Mouse (Mus musculus): Measurements from ENCODE around the gene Cbr2. TPM values are rescaled to one million over a fixed set of nuclear protein-coding genes. Genes with fewer than 3 reads are reported as not detected.
"Not testable (repeated sequence)": the region's sequence is repeated elsewhere in the genome, so short reads cannot be mapped to it uniquely, and the experiment has no call there.

Cbr2 gene
- polyA plus RNA-seq, 1 experiment from 2014 or later: 0.92 TPM

DNA sequence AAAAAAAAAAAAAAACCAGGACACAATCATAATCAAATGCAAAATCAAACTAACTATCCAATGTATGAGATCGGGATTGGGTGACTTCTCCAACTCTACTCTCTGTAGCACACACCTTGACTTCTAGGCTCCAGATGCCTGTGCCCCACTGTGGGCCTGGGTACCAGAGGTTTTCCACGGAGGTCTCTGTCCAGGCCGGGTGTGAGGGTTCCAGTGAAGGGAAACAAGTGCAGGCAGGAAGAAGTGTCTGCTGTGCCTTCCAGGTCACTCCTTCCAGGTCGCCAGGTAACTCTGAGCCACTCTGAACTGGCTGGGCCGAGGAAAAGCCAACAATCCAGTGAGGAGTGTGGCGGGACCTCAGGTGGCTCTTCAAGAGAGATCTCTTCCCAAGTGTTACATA is 4.5 kb upstream of the Cbr2 start:
- Histone ChIP-seq H3K27ac (ENCODE audit: low read length) (no peak overlapping the region), H3K4me3 (replicated peaks; ENCODE audit: low read length) (no peak overlapping the region), H3K27me3 (replicated peaks; ENCODE audit: control insufficient read depth, insufficient read depth, low read length) (no peaks in the 10 kb centered on the region), H3K9me3 (ENCODE audit: control insufficient read depth, low read length) (no peaks in the 10 kb centered on the region), H3K9ac (replicated peaks; ENCODE audit: low read depth, low read length) (no peak overlapping the region), H3K4me2 (ENCODE audit: low read length) (no peak overlapping the region), H3K4me1 (replicated peaks; ENCODE audit: control insufficient read depth, insufficient read depth, low read length) (no peaks in the 10 kb centered on the region), H3K36me3 (ENCODE audit: control insufficient read depth, insufficient read depth) (no peaks in the 10 kb centered on the region)
- 72% methylated on average over 6 of the region's 6 CpGs for WGBS
- no peak for ATAC-seq

DNA sequence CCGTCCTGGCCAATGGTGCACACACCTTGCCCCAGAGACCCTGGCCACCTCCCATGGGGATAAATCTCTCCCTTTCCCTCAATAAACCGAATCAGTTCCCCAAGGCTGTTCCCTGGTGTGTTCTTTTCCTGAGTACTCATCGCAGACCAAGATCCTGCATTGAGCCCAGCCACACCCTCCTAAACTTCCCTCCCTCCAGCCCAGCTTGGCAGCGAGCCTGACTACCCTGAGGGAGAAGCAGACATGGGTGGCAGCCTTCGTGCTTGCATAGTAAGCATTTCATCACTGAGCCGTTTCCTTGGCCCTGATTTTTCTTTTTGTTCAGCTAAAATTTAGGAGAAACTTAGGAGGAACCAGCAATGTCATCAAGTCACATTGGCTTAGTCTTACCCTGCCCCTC is 1.6 kb upstream of the Cbr2 start:
- Histone ChIP-seq H3K36me3 (ENCODE audit: control insufficient read depth, insufficient read depth) (no peaks in the 10 kb centered on the region), H3K27me3 (replicated peaks; ENCODE audit: control insufficient read depth, insufficient read depth, low read length) (no peaks in the 10 kb centered on the region), H3K9me3 (ENCODE audit: control insufficient read depth, low read length) (no peaks in the 10 kb centered on the region), H3K27ac (ENCODE audit: low read length) (no peak overlapping the region), H3K4me1 (replicated peaks; ENCODE audit: control insufficient read depth, insufficient read depth, low read length) (no peaks in the 10 kb centered on the region; the same call in 1 of the 2 replicates), H3K9ac (replicated peaks; ENCODE audit: low read depth, low read length) (no peak overlapping the region), H3K4me2 (ENCODE audit: low read length) (no peak overlapping the region), H3K4me3 (replicated peaks; ENCODE audit: low read length) (no peak overlapping the region)
- 62% methylated on average over 6 of the region's 6 CpGs for WGBS
- no peak for ATAC-seq

DNA sequence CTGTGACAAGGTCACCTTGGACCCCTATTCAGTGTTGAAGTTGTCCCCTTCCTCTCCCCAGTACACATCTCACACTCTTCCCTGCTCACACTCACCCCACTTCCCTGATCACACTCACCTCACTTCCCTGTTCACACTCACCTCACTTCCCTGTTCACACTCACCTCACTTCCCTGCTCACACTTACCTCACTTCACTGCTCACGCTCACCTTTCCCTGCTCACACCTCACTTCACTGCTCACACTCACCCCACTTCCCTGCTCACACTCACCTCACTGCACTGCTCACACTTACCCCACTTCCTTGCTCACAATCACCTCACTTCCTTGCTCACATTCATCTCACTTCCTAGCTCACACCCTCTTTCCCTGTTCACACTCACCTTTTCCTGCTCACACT is 519 bp downstream of the Cbr2 start:
- Histone ChIP-seq H3K4me2 (ENCODE audit: low read length) (no peak overlapping the region), H3K4me1 (replicated peaks; ENCODE audit: control insufficient read depth, insufficient read depth, low read length) (peaks cover 5% of the 10 kb centered on the region), H3K4me3 (replicated peaks; ENCODE audit: low read length) (no peak overlapping the region), H3K36me3 (ENCODE audit: control insufficient read depth, insufficient read depth) (no peaks in the 10 kb centered on the region), H3K9ac (replicated peaks; ENCODE audit: low read depth, low read length) (no peak overlapping the region), H3K27ac (ENCODE audit: low read length) (no peak overlapping the region), H3K9me3 (ENCODE audit: control insufficient read depth, low read length) (no peaks in the 10 kb centered on the region), H3K27me3 (replicated peaks; ENCODE audit: control insufficient read depth, insufficient read depth, low read length) (no peaks in the 10 kb centered on the region)
- no peak for ATAC-seq
- 100% methylated on average over 1 of the region's 1 CpGs for WGBS

DNA sequence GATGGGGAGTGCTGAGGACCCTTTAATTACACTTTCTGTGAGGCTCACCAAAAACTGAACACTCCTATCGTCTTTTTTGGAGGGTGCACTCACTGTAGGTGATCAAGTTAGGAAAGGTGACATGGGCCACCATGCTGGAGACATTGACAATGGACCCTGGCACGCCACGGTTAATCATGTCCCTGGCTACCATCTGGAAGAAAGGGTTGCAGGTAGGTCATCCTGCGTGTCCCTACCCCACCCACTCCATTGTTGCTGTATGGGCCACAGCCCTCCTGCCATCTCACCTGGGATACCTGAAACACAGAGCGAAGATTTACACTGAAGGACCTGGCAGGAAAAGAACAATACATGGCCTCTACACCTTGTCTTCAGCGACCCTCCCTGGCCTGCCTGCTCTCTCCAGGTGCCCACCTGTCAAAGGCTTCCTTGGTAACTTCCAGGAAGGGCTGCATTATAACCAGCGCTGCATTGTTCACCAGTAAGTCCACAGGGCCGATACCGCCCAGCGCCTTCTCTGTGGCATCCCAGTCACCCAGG is 1.5 kb downstream of the Cbr2 start:
- no peaks in the 10 kb centered on the region for H3K27me3 ChIP-seq (replicated peaks; ENCODE audit: control insufficient read depth, insufficient read depth, low read length)
- WGBS: 87% methylated on average over 10 of the region's 10 CpGs
- H3K36me3 ChIP-seq (ENCODE audit: control insufficient read depth, insufficient read depth): no peaks in the 10 kb centered on the region
- H3K4me3 ChIP-seq (replicated peaks; ENCODE audit: low read length): no peak overlapping the region
- H3K9ac ChIP-seq (replicated peaks; ENCODE audit: low read depth, low read length): no peak overlapping the region
- no peaks in the 10 kb centered on the region for H3K9me3 ChIP-seq (ENCODE audit: control insufficient read depth, low read length)
- H3K27ac ChIP-seq (ENCODE audit: low read length): no peak overlapping the region
- no peak for ATAC-seq
- H3K4me1 ChIP-seq (replicated peaks; ENCODE audit: control insufficient read depth, insufficient read depth, low read length): peaks cover 6% of the 10 kb centered on the region
- H3K4me2 ChIP-seq (ENCODE audit: low read length): no peak overlapping the region

DNA sequence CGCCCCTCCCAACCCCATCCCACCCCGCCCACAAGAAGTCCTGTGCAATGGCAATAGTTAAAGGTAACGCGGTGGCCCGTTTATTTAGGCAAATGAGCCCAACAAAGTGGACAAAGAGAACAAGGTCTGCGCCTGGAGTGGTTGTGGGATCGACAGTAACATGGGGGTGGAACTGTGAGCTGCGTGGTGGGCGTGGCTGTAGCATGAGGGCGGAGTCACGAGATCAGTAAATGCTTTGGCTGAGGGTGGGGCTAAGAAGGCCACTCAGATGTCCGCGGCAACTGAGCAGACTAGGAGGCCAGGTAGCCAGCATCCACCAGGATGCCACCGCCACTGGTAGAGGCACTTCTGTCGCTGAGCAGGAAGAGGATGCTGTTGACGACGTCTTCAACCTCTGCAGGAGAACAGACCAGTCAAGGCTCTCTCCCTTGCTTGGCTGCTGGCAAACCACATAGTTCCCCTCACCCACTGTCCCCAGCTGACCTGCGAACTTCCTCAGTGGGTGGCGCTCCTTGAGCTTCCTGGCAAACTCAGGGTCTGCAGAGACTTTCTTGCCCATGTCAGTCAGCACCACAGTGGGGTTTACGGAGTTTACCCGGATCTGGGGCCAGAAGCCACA is 2.4 kb downstream of the Cbr2 start:
- H3K4me3 ChIP-seq (replicated peaks; ENCODE audit: low read length); H3K9ac ChIP-seq (replicated peaks; ENCODE audit: low read depth, low read length): not testable (repeated sequence)
- under 1% methylated on average over 18 of the region's 21 CpGs for WGBS

DNA sequence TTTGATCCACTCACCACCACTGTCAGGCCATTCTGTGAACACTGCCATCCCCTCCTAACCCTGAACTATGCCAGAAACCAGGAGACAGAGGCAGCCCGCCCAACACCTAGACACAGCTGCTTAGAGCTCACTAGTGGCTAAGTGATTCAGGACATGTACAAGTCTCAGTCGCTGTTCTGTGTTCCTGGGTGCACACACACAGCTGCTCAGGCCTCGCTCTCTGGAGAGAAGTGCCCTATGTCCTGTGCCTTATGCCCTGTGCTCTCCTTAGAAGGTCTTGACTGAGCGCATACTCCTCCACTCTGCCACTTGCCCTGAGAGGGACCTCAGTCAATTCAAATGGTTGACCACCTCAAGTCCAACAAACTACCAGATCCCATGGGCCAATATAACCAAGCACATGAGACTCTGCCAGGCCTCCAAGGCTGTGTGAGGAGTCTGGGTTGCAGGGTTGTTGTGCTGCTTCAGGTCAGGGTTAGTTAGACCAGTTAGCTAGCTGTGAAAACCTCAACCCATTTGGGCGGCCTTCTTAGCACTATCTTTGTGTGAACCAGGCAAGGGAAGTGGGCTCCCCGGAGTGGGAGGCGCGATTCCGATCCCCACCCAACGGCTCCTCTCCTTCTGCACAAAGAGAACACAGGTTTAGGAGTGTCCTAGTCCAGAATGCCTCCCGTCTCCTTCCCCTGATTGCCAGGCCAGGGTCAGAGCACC is 3.2 kb downstream of the Cbr2 start:
- Histone ChIP-seq H3K36me3 (ENCODE audit: control insufficient read depth, insufficient read depth) (no peaks in the 10 kb centered on the region), H3K27me3 (replicated peaks; ENCODE audit: control insufficient read depth, insufficient read depth, low read length) (no peaks in the 10 kb centered on the region), H3K27ac (ENCODE audit: low read length) (no peak overlapping the region), H3K9me3 (ENCODE audit: control insufficient read depth, low read length) (no peaks in the 10 kb centered on the region), H3K4me1 (replicated peaks; ENCODE audit: control insufficient read depth, insufficient read depth, low read length) (peaks cover 6% of the 10 kb centered on the region), H3K4me2 (ENCODE audit: low read length) (no peak overlapping the region), H3K9ac (replicated peaks; ENCODE audit: low read depth, low read length) (no peak overlapping the region), H3K4me3 (replicated peaks; ENCODE audit: low read length) (no peak overlapping the region)
- no peak for ATAC-seq
- WGBS: 63% methylated on average over 11 of the region's 11 CpGs

More for the DNA sequence above, 2.4 kb downstream of the Cbr2 start:
- H3K4me1 ChIP-seq (replicated peaks; ENCODE audit: control insufficient read depth, insufficient read depth, low read length); H3K27ac ChIP-seq (ENCODE audit: low read length); H3K9me3 ChIP-seq (ENCODE audit: control insufficient read depth, low read length); ATAC-seq; H3K36me3 ChIP-seq (ENCODE audit: control insufficient read depth, insufficient read depth); H3K27me3 ChIP-seq (replicated peaks; ENCODE audit: control insufficient read depth, insufficient read depth, low read length): not testable (repeated sequence)
- H3K4me2 ChIP-seq (ENCODE audit: low read length): peak overlapping the region; percentile 13; the same call in 1 of the 2 replicates

DNA sequence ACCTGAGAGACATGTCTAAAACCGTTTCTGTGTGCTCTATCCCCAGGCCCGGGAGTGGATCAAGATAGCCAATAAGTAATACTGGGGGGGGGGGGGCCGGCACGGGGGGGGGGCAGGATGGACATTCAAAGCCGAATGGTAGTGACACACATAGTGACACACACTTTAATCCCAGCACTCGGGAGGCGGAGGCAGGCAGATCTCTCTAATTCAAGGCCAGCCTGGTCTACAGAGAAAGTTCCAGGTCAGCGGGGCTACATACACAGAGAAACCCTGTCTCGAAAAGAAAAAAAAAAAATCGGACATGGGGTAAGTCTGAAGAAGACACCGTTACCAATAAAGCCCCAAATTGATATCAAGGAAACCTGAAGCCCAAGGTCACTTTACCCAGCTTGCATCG is 4.3 kb downstream of the Cbr2 start:
- H3K9me3 ChIP-seq (ENCODE audit: control insufficient read depth, low read length): no peaks in the 10 kb centered on the region
- 0 out of 2 replicates have a peak overlapping the region, but pooled peaks have one; percentile 84 for H3K4me2 ChIP-seq (ENCODE audit: low read length)
- H3K36me3 ChIP-seq (ENCODE audit: control insufficient read depth, insufficient read depth): no peaks in the 10 kb centered on the region
- H3K27ac ChIP-seq (ENCODE audit: low read length): no peak overlapping the region
- 54% methylated on average over 12 of the region's 12 CpGs for WGBS
- H3K27me3 ChIP-seq (replicated peaks; ENCODE audit: control insufficient read depth, insufficient read depth, low read length): no peaks in the 10 kb centered on the region
- ATAC-seq: no peak
- H3K4me3 ChIP-seq (replicated peaks; ENCODE audit: low read length): no peak overlapping the region
- H3K4me1 ChIP-seq (replicated peaks; ENCODE audit: control insufficient read depth, insufficient read depth, low read length): peaks cover 8% of the 10 kb centered on the region
- no peak overlapping the region for H3K9ac ChIP-seq (replicated peaks; ENCODE audit: low read depth, low read length)

DNA sequence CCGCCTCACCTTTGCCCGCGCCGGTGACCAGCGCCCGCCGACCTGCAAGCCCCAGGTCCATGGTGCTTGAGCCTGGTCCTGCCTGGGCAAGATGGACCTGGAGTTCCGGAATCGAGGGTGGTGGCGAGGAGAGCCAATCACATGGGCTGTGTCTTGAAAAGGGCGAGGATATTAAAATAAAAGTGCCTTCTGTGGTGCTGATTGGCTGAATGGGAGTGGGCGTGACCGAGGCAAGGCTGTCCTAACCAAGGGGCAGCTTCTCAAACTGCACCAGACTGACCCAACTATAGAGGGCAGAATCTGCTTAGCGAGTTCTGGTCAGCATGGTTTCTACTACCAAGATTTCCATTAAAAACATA is 4.8 kb downstream of the Cbr2 start, which contains the start of gene Dcxr:
Dcxr (minus strand) TSS at position 113 of the 359 bp plus-strand sequence.
- WGBS: 0% methylated on average over 14 of the region's 14 CpGs
- no peaks in the 10 kb centered on the region for H3K36me3 ChIP-seq (ENCODE audit: control insufficient read depth, insufficient read depth)
- peaks cover 12% of the 10 kb centered on the region for H3K4me1 ChIP-seq (replicated peaks; ENCODE audit: control insufficient read depth, insufficient read depth, low read length)
- H3K4me2 ChIP-seq (ENCODE audit: low read length): peak within 1 kb of the TSS; percentile 84
- H3K27me3 ChIP-seq (replicated peaks; ENCODE audit: control insufficient read depth, insufficient read depth, low read length): no peaks in the 10 kb centered on the region
- H3K27ac ChIP-seq (ENCODE audit: low read length): no peak within 1 kb of the TSS
- no peaks in the 10 kb centered on the region for H3K9me3 ChIP-seq (ENCODE audit: control insufficient read depth, low read length)
- H3K9ac ChIP-seq (replicated peaks; ENCODE audit: low read depth, low read length): peak within 1 kb of the TSS; percentile 64
- peak within 1 kb of the TSS; percentile 54 for H3K4me3 ChIP-seq (replicated peaks; ENCODE audit: low read length)
- peak; percentile 87 for ATAC-seq

DNA sequence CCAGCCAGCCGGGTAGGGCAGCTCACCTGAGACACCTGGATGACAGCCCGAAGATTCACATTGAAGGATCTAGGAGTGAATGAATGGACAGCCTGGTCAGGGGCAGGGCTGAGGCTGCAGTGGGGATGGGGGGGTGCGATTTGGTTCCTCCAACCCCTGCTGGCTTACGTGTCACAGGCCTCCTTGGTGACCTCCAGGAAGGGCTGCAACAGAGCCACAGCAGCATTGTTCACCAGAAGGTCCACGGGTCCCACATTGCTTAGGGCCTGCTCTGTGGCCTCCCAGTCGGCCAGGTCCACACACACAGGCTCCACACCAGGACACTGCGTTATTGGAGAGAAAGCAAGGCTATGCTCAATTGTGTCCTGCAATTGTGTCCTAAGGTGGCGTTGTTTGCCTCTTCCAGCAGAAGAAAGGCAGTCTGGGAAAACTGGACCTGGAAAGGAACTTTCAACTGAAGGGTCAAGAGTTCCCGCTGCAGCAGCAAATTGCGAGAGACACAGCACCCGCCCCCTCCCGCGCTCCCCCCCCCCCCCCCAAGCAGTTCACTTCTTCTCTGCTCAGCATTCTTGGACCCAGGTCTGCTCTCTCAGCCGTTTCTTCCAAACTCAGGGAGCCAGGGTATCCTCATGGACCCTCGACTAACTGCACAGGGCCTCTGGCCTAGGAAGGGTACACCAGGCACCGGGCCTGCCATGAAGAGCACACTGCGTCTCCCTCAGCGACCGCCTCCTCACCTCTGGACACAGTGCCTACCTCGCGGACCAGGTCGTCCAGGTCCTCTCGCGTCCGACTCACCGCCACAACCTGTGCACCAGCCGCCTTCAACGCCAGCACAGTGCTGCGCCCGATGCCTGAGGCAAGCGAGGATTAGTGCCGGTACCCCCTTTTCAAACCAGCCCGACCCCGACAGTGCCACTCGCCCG is 5.4 kb downstream of the Cbr2 start:
- Histone ChIP-seq H3K4me1 (replicated peaks; ENCODE audit: control insufficient read depth, insufficient read depth, low read length) (peaks cover 17% of the 10 kb centered on the region), H3K9ac (replicated peaks; ENCODE audit: low read depth, low read length) (peak overlapping the region; percentile 64), H3K4me2 (ENCODE audit: low read length) (peak overlapping the region; percentile 84), H3K27ac (ENCODE audit: low read length) (no peak overlapping the region), H3K27me3 (replicated peaks; ENCODE audit: control insufficient read depth, insufficient read depth, low read length) (no peaks in the 10 kb centered on the region), H3K36me3 (ENCODE audit: control insufficient read depth, insufficient read depth) (no peaks in the 10 kb centered on the region), H3K4me3 (replicated peaks; ENCODE audit: low read length) (peak overlapping the region; percentile 54), H3K9me3 (ENCODE audit: control insufficient read depth, low read length) (no peaks in the 10 kb centered on the region)
- 18% methylated on average over 36 of the region's 36 CpGs for WGBS
- peak; percentile 39; the same call in 1 of the 2 replicates for ATAC-seq

All from forebrain, embryonic 16.5 days (tissue).